Mouse (Mus musculus): ENCODE results near the gene Gm49384. TPM values are rescaled to one million over a fixed set of nuclear protein-coding genes. Genes with fewer than 3 reads are reported as not detected.

The Gm49384 gene
- 1 to 10 TPM; 4.1 to 8.5 TPM for total RNA-seq (2023)

GRCm38 (mm10) chr12:69204052-69204833, at the start of gene Gm49384:
TSS of gene Gm49384 (minus strand) at chr12:69204267.

GRCm38 (mm10) chr12:69240876-69241275, 36.8 kb upstream of the Gm49384 start, which contains the start of gene Klhdc1:
TSS of gene Klhdc1 (plus strand) at chr12:69241176.

DNA sequence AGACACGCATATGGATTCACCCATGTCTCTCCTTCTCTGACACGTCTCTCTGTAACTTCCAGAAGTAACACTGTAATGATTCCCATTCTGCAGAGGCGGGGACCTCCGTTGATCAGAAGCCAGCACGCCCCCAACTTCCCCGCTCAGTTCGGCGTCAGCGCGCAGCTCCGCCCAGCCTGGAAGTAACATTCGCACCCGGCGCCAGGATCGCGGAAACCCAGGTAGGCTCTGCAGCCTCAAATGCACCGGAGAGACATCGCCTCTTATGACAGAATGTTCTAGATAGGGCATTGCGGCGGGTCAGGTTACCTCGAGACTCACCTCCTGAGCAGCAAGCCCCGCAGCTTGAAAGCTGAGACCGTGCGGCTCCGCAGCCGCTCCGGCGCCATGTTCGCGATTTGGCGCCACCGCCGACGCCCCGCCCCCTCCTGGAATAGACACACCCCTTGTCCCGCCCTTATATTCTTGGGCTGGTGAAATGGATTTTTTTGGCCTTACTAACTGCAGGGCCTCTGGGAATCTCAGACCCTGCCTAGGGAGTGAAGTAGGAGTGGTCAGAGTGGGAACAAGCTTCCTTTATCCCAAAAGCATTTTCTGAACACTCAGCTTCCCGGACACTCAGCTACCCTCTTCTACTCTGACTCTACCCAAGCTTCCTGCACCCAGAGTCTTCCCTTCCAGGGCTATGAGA, 23.9 kb upstream of the Gm49384 start, which contains the start of gene Pole2:
Gene Pole2 (minus strand): TSS at position 420 of the 691 bp plus-strand sequence.

GRCm38 (mm10) chr12:69198164-69198535, 5.9 kb downstream of the Gm49384 start, which contains the start of gene Dnaaf2:
TSS of gene Dnaaf2 (minus strand) at chr12:69198429.

GRCm38 (mm10) chr12:69196444-69197377, 7.4 kb downstream of the Gm49384 start, which contains the start of gene Gm49383:
TSS of gene Gm49383 (minus strand) at chr12:69197104.

DNA sequence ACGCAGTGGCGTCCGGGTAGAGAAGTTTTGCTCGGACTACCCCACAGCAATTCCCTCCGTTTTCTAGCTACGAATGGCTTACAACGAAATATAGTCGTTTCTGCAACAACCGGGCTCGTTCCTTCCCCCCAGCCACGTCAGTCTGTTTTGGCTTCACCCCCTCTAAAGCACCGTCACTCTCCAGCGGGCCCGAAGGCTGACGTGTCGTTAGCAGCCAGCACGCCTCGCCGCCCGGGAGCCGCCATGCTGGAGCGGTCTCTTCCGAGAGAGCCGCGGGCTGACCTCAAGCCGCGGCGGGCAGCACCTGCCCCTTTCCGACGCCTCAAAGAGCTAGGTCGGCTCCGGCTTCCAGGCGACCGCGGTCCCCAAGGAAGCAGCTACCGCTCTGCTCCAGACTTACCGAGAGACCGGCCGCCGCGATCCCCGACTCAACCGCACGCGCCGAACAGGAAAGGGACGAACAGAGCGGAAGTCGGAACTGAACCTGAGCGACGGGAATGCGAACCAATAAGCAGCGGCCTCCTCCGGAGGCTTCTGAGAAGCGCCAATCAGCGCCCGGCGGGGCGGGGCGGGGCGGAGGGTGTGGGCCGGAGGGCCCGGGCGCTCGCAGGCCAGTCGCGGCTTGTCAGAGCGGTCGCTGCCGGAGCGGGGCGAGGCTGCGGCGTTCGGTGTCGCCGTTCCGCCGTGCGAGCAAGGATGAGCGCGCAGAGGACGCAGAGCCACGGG, 20.3 kb downstream of the Gm49384 start, which contains the start of the genes Rpl36al and Mgat2:
Gene Rpl36al (minus strand): TSS at position 501 of the 726 bp plus-strand sequence.
Gene Mgat2 (plus strand): TSS at position 575 of the 726 bp plus-strand sequence.

DNA sequence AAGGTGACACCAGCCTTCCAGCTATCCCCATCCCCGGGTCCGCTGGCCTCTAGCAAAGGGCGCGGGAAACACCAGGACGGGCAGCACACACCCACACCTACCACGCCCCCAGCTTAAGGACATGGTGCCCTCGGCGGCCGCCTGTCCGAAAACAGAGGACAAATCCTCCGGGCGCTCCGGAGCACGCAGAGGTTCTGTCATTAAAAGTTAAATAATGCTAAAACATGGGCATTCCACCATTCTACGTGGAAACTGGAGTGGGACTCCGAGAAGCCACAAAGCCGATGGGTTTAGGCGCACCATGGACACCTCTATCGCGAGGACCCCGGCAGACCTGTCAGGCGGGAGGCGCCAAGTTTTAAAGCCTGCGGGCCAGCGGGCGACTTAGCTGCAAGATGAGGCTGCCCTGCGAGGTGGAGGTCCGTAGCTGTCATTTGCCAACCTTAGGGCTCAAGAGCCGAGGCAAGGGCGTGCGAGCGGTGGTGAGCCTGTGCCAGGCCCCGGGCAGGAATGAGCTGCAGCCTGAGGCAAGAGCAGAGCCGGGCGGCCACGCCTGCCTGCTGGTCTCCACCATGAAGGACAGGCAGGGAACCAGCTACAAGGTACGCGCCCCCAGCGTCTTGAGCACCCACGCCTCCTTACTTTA, 35.5 kb downstream of the Gm49384 start, which contains the start of gene Lrr1:
Gene Lrr1 (plus strand): TSS at position 354 of the 646 bp plus-strand sequence.

GRCm38 (mm10) chr12:69158765-69159577, 45.1 kb downstream of the Gm49384 start, which contains the start of gene Rps29:
TSS of gene Rps29 (minus strand) at chr12:69159186.

Other genes starting within 250 kb of the Gm49384 start
- gene Rps29, start 45.1 kb downstream of the Gm49384 start, total RNA-seq (2023): 1,000 to 10,000 TPM; 5,005 to 5,064 TPM
- gene Lrr1, start 35.5 kb downstream of the Gm49384 start, total RNA-seq (2023): not detected
- 100 to 1,000 TPM; 369 to 396 TPM for gene Rpl36al, start 20.2 kb downstream of the Gm49384 start, total RNA-seq (2023)
- gene Mgat2, start 20.1 kb downstream of the Gm49384 start, total RNA-seq (2023): 10 to 100 TPM; 30.7 to 33.1 TPM
- gene Gm49383, start 7.2 kb downstream of the Gm49384 start, total RNA-seq (2023): 1 to 10 TPM; 6.2 to 7.6 TPM
- gene Dnaaf2, start 5.8 kb downstream of the Gm49384 start, total RNA-seq (2023): 1 to 10 TPM; 1.8 to 2.8 TPM
- 1 to 10 TPM; 2.4 to 3.8 TPM for gene Pole2, start 23.9 kb upstream of the Gm49384 start, total RNA-seq (2023)
- gene Klhdc1, start 36.9 kb upstream of the Gm49384 start, total RNA-seq (2023): 1 to 10 TPM; 7.6 to 8.3 TPM
- gene Klhdc2, start 92.4 kb upstream of the Gm49384 start, total RNA-seq (2023): 10 to 100 TPM; 25.0 to 25.1 TPM
- 100 to 1,000 TPM; 119 to 138 TPM for gene Nemf, start 152.9 kb upstream of the Gm49384 start, total RNA-seq (2023)
- gene Arf6, start 167.9 kb upstream of the Gm49384 start, total RNA-seq (2023): 100 to 1,000 TPM; 309 to 322 TPM
- gene Gm9887, start 168.2 kb upstream of the Gm49384 start, total RNA-seq (2023): 10 to 100 TPM in 1 of 2 experiments, 1 to 10 TPM in 1; 7.1 to 10.3 TPM